Mouse (Mus musculus): Measurements from ENCODE around the gene Gm32717.
"Not testable (repeated sequence)": the region's sequence is repeated elsewhere in the genome, so short reads cannot be mapped to it uniquely, and the experiment has no call there.

The Gm32717 gene

GRCm38 (mm10) chr10:118240680-118241079, at the start of gene Gm32717:
Gm32717 (minus strand) TSS chr10:118240780.
- DNase-seq: not testable (repeated sequence)

GRCm38 (mm10) chr10:118283016-118283415, 42.4 kb upstream of the Gm32717 start:
- DNase-seq: not testable (repeated sequence)

- not testable (repeated sequence) for DNase-seq
Observed at GRCm38 (mm10) chr10:118282565-118282964, 42.0 kb upstream of the Gm32717 start.

- not testable (repeated sequence) for DNase-seq
Observed at GRCm38 (mm10) chr10:118278069-118278468, 37.5 kb upstream of the Gm32717 start.

- not testable (repeated sequence) for DNase-seq
Observed at GRCm38 (mm10) chr10:118271416-118271815, 30.8 kb upstream of the Gm32717 start.

- DNase-seq: not testable (repeated sequence)
Observed at GRCm38 (mm10) chr10:118268812-118269211, 28.2 kb upstream of the Gm32717 start.

GRCm38 (mm10) chr10:118258388-118258787, 17.8 kb upstream of the Gm32717 start, which contains the start of gene Gm32802:
Gm32802 (plus strand) TSS chr10:118258688.
- DNase-seq: not testable (repeated sequence)

- DNase-seq: peak; percentile 34
Observed at GRCm38 (mm10) chr10:118250852-118251295, 10.3 kb upstream of the Gm32717 start.

- not testable (repeated sequence) for DNase-seq
Observed at GRCm38 (mm10) chr10:118249006-118249595, 8.5 kb upstream of the Gm32717 start.

GRCm38 (mm10) chr10:118232607-118233006, 8.0 kb downstream of the Gm32717 start:
- DNase-seq: not testable (repeated sequence)

GRCm38 (mm10) chr10:118227629-118228028, 13.0 kb downstream of the Gm32717 start:
- DNase-seq: not testable (repeated sequence)

- DNase-seq: not testable (repeated sequence)
Observed at GRCm38 (mm10) chr10:118215719-118216393, 24.7 kb downstream of the Gm32717 start.

- no peak for DNase-seq
Observed at GRCm38 (mm10) chr10:118204642-118205041, 35.9 kb downstream of the Gm32717 start, which contains the start of gene Il22. Il22 (plus strand) TSS chr10:118204942.

- not testable (repeated sequence) for DNase-seq
Observed at GRCm38 (mm10) chr10:118195150-118195549, 45.4 kb downstream of the Gm32717 start.

Data from liver (tissue).